Comparison of ENCODE assay signal across 11 mouse cellular contexts in the genomic region with DNA sequence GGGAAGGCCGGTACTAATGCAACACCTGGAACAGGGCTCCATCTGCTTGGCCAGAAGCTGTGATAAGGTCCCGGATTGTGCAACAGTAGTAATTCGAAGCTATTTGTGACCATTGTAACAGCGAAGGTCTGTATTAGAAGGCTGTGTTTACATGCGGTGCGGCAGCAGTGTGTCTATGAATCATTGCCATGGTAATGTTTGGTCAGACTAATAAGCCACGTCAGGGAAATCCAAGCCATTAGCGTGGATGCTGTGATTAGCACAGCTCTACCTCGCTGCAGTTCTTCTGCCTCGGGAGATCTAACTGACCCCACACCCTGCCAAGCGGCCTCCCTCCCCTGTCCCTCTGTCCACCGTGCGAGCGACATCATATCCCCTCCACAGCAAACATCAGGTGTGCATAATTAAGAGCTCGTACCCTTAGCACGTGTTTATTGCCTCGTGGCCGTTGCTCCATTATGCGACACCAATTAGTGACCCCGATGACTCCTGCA. TPM values are rescaled to one million over a fixed set of nuclear protein-coding genes. Genes with fewer than 3 reads are reported as not detected.
DNase-seq lines count a peak whose midpoint lies in the region; ATAC-seq lines count a peak whose summit lies in the region.
"Had no signal": no experiment of that assay in that cellular context is flagged by ENCODE, and none has a peak within 500 bp of the region (broad histone marks: within the 10 kb centered on the region; RNA-seq: fewer than 3 reads in every experiment).

No protein-coding gene starts in this region.

- no peaks in the 10 kb centered on the region for H3K9me3 ChIP-seq in forebrain, embryonic 15.5 days
- H3K9me3 ChIP-seq in midbrain, embryonic 13.5 days, result no peaks in the 10 kb centered on the region
- H3K9me3 ChIP-seq: heart, embryonic 12.5 days; neural tube, embryonic 12.5 days had no signal

- DNase-seq in heart, adult 11 months, result peak; percentile 65
- DNase-seq in heart, postnatal 10 days, result no peak
- peak; percentile 77 for DNase-seq in A20 (ENCODE audit: low read depth, low spot score)
- DNase-seq in gastrocnemius, postnatal 10 days, result no peak
- DNase-seq in right cerebral cortex, postnatal 36 days (ENCODE audit: low spot score in 2 of 2), result no peak
- DNase-seq in cerebellum, adult 9-10 months, result no peak
- DNase-seq: cerebellum, adult 8-10 months had no signal

- intact Hi-C loops in heart, postnatal 10 days (cut with DNase I), result no loop called here

- peaks cover 7% of the 10 kb centered on the region for H3K4me1 ChIP-seq in forebrain, embryonic 15.5 days
- H3K4me1 ChIP-seq in midbrain, embryonic 13.5 days (replicated peaks), result peaks cover 28% of the 10 kb centered on the region

- peak; percentile 46; the same call in 1 of the 2 replicates for ATAC-seq in forebrain, embryonic 15.5 days (replicated peaks)
- peak; percentile 77 for ATAC-seq in midbrain, embryonic 13.5 days

- 17% methylated on average over 20 of the region's 20 CpGs for WGBS in forebrain, embryonic 15.5 days
- 50% methylated on average over 20 of the region's 20 CpGs for WGBS in midbrain, embryonic 13.5 days

- no peak overlapping the region for H3K4me3 ChIP-seq in forebrain, embryonic 15.5 days
- H3K4me3 ChIP-seq in midbrain, embryonic 13.5 days (replicated peaks), result no peak overlapping the region
- H3K4me3 ChIP-seq: heart, embryonic 12.5 days; neural tube, embryonic 12.5 days had no signal

- no peaks in the 10 kb centered on the region for H3K27me3 ChIP-seq in forebrain, embryonic 15.5 days
- no peaks in the 10 kb centered on the region for H3K27me3 ChIP-seq in midbrain, embryonic 13.5 days
- H3K27me3 ChIP-seq: heart, embryonic 12.5 days; neural tube, embryonic 12.5 days had no signal

- H3K36me3 ChIP-seq in forebrain, embryonic 15.5 days, result no peaks in the 10 kb centered on the region
- no peaks in the 10 kb centered on the region for H3K36me3 ChIP-seq in midbrain, embryonic 13.5 days
- H3K36me3 ChIP-seq: heart, embryonic 12.5 days; neural tube, embryonic 12.5 days had no signal

- H3K27ac ChIP-seq in forebrain, embryonic 15.5 days (replicated peaks), result no peak overlapping the region
- H3K27ac ChIP-seq in midbrain, embryonic 13.5 days, result peak overlapping the region; percentile 55
- H3K27ac ChIP-seq: neural tube, embryonic 12.5 days had no signal

- H3K9ac ChIP-seq in forebrain, embryonic 15.5 days (replicated peaks), result no peak overlapping the region
- H3K9ac ChIP-seq in midbrain, embryonic 13.5 days (replicated peaks), result no peak overlapping the region
- H3K9ac ChIP-seq: heart, embryonic 12.5 days; neural tube, embryonic 12.5 days had no signal

- peak overlapping the region; percentile 29 for H3K4me2 ChIP-seq in forebrain, embryonic 15.5 days (replicated peaks)
- H3K4me2 ChIP-seq in midbrain, embryonic 13.5 days (replicated peaks), result 0 out of 2 replicates have a peak overlapping the region, but pooled peaks have one; percentile 13
- H3K4me2 ChIP-seq: heart, embryonic 12.5 days; neural tube, embryonic 12.5 days had no signal

RNA-seq across cellular contexts. Expression of a gene that starts 29.6 kb away (rescaled TPM):
- 1 to 10 TPM; 6.6 to 7.8 TPM for total RNA-seq in heart, postnatal 10 days (2021)
- 4.7 and 6.5 TPM in 2 replicates for polyA plus RNA-seq in forebrain, embryonic 15.5 days (2015; fragmentation: Nextera tagmentation; extraction: Ambion mirVana)
- 8.2 and 9.6 TPM in 2 replicates for polyA plus RNA-seq in midbrain, embryonic 13.5 days (2015; fragmentation: Nextera tagmentation; extraction: Ambion mirVana)
- 1 to 10 TPM; 2.8 to 3.1 TPM for total RNA-seq in gastrocnemius, postnatal 10 days (2021)

RNA-seq across cellular contexts. Expression of a gene that starts 29.8 kb away (rescaled TPM):
- 1 to 10 TPM; 6.2 to 7.6 TPM for total RNA-seq in heart, postnatal 10 days (2021)
- 3.1 and 4.1 TPM in 2 replicates for polyA plus RNA-seq in forebrain, embryonic 15.5 days (2015; fragmentation: Nextera tagmentation; extraction: Ambion mirVana)
- 4.0 and 4.7 TPM in 2 replicates for polyA plus RNA-seq in midbrain, embryonic 13.5 days (2015; fragmentation: Nextera tagmentation; extraction: Ambion mirVana)
- 1 to 10 TPM; 4.3 to 5.6 TPM for total RNA-seq in gastrocnemius, postnatal 10 days (2021)

Comparison
In these comparisons a context has a peak if more than half of its experiments do, and no peak if none do; other contexts are left out.
1. DNase-seq: peak in heart, adult 11 months (single experiment) and A20 (single experiment); none in heart, postnatal 10 days (0 of 2), gastrocnemius, postnatal 10 days (single experiment), right cerebral cortex, postnatal 36 days (0 of 2) and cerebellum, adult 9-10 months (single experiment).